Mouse (Mus musculus): Measurements from ENCODE around the gene Des.

GRCm38 (mm10) chr1:75413749-75414148 lies 53.6 kb downstream of the Des start:
- TF ChIP-seq GATA1 (IDR thresholded peaks at IDR 0.05; ENCODE audit: low read length) (no peak), TAL1 (IDR thresholded peaks at IDR 0.05; ENCODE audit: low read length) (no peak)

Measured in erythroblast, embryonic 14.5 days (primary cell).